Mouse (Mus musculus) stomach, embryonic 16.5 days (tissue): ENCODE results near the gene Gm49711. TPM values are rescaled to one million over a fixed set of nuclear protein-coding genes. Genes with fewer than 3 reads are reported as not detected.

Source experiments
- ATAC-seq: fragments of 200-750 bp; cut with Nextera tagmentation; 2 replicates; pipeline ENCODE4 v1.8.0; 2017; ENCODE audit warnings: moderate number of reproducible peaks, moderate TSS enrichment; ENCODE audit not compliant: insufficient read depth, low FRiP score
- H3K27ac ChIP-seq: fragments of 300-500 bp; sonication (generic); 2 replicates; pipeline ENCODE4 v1.5.1; 2014; ENCODE audit warnings: low read length
- H3K27me3 ChIP-seq: fragments of 300-500 bp; sonication (generic); 2 replicates; pipeline ENCODE4 v1.6.1; 2014; ENCODE audit warnings: low read length, control low read depth, mixed read lengths; ENCODE audit not compliant: control insufficient read depth, insufficient read depth
- H3K36me3 ChIP-seq: fragments of 300-500 bp; sonication (generic); 2 replicates; pipeline ENCODE4 v1.6.1; 2014; ENCODE audit warnings: low read length; ENCODE audit not compliant: control insufficient read depth, insufficient read depth
- H3K4me1 ChIP-seq: fragments of 300-500 bp; sonication (generic); 2 replicates; pipeline ENCODE4 v1.6.1; 2014; ENCODE audit warnings: low read length, control low read depth, mixed read lengths; ENCODE audit not compliant: control insufficient read depth, insufficient read depth
- H3K4me2 ChIP-seq: fragments of 300-500 bp; sonication (generic); 2 replicates; pipeline ENCODE4 v1.6.1; 2014; ENCODE audit warnings: low read depth, low read length, mixed read lengths
- H3K4me3 ChIP-seq: fragments of 300-500 bp; sonication (generic); replicated peaks from 2 replicates; pipeline ENCODE4 v1.5.1; 2014; ENCODE audit warnings: mild to moderate bottlenecking, low read length
- H3K9ac ChIP-seq: fragments of 300-500 bp; sonication (generic); 2 replicates; pipeline ENCODE4 v1.6.1; 2014; ENCODE audit warnings: low read length
- H3K9me3 ChIP-seq: fragments of 300-500 bp; sonication (generic); replicated peaks from 2 replicates; pipeline ENCODE4 v1.6.1; 2016; ENCODE audit warnings: low read length, control low read depth; ENCODE audit not compliant: control insufficient read depth
- WGBS: fragments of 180-500 bp; shearing (Covaris S2); extraction: QIAGEN DNeasy Blood & Tissue Kit; methylation state at CpG from one replicate; pipeline ENCODE4 v1.1.7; 2014; 5-methylcytosine and 5-hydroxymethylcytosine counted together
- polyA plus RNA-seq: library from polyadenylated mRNA; unstranded; fragments of >200 nt; fragmentation: Nextera tagmentation; extraction: Ambion mirVana; gene quantifications from 2 replicates; pipeline ENCODE4 v1.2.1, GENCODE M21; 2015

Gene Gm49711
- polyA plus RNA-seq, 1 experiment from 2014 or later = not detected

DNA sequence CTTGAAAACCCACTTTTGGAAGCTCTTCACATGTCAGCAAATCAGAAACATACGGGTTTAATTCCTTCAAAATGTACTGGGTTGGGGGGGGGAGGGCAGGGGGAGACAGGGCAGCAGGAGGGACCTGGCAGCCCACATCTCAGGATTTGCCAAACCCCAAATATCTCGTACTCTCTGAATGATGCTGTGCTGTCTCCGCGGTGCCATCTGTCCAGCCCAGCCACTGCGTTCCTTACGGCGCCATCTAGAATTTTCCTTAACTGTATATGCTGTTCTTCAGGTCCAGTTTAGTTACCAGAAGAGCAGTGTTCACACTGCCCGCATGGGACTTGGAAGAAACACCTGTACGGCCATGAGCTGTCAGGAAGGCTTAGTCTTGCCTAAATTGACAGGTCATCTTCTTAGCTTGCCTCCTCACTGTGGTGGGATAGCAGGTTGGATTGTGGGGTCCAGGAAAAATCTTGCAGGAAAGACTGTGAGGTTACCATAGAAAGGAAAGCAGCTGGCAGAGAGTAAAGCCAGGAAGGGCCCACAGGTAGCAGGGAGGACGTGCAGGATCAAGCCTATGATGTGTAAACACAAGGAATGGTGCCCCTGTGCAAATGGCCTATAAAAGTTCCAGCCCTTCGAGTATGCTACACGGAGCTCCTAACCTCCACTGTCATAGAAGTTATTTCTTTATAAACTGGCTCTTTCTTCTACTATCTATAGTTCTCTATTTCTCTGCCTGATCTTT lies 89.7 kb downstream of the Gm49711 start:
- H3K9ac ChIP-seq = no peak overlapping the region
- no peak for ATAC-seq
- WGBS = 78% methylated on average over 12 of the region's 12 CpGs
- no peak overlapping the region for H3K27ac ChIP-seq
- H3K36me3 ChIP-seq = no peaks in the 10 kb centered on the region
- no peaks in the 10 kb centered on the region for H3K27me3 ChIP-seq
- H3K9me3 ChIP-seq = no peaks in the 10 kb centered on the region
- no peak overlapping the region for H3K4me2 ChIP-seq
- H3K4me3 ChIP-seq = no peak overlapping the region
- no peaks in the 10 kb centered on the region for H3K4me1 ChIP-seq

DNA sequence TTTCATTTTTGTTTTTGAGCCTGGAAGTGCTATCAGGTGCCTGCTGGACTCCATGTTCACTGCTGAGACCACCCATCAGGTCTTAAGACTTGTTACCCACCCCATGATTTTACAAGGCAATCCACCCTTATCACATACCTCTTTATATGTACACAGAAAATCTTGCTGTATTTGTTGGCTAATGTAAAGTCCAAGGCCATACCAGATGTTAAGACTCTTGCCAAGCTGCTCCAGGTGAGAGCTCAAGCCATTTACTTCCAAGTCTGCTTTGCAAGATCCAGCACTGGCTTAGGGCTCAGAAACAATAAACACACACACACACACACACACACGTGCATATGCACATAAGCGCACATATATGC lies 90.2 kb downstream of the Gm49711 start:
- no peak overlapping the region for H3K27ac ChIP-seq
- WGBS = 78% methylated on average over 2 of the region's 2 CpGs

DNA sequence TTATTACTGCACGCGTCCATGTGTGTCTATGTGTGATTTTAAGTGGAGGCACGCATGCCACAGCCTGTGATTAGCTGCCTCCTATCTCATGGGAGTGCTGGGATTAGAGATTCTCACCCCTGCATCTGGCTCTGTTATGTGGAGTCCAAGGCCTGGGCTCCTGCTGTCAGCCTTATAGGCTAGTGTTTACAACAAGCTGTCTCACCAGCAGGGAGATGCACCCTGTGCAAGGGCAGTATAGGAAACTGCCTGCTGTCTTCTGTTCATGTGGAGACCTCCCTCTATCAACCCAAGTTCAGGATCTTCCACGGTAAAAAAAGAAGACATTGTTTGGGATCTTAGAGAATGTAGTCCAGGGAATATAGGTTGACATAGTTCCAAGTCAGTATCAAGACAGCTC lies 92.9 kb downstream of the Gm49711 start:
- Histone ChIP-seq H3K9ac (no peak overlapping the region), H3K4me1 (no peaks in the 10 kb centered on the region), H3K36me3 (no peaks in the 10 kb centered on the region), H3K27me3 (no peaks in the 10 kb centered on the region), H3K4me3 (no peak overlapping the region), H3K27ac (no peak overlapping the region), H3K4me2 (no peak overlapping the region), H3K9me3 (no peaks in the 10 kb centered on the region)
- WGBS = 71% methylated on average over 4 of the region's 4 CpGs
- no peak for ATAC-seq

More for the DNA sequence above, 90.2 kb downstream of the Gm49711 start:
- Histone ChIP-seq H3K36me3 (no peaks in the 10 kb centered on the region), H3K4me2 (no peak overlapping the region), H3K4me3 (no peak overlapping the region), H3K9ac (no peak overlapping the region), H3K27me3 (no peaks in the 10 kb centered on the region), H3K9me3 (no peaks in the 10 kb centered on the region), H3K4me1 (no peaks in the 10 kb centered on the region)
- ATAC-seq = no peak

DNA sequence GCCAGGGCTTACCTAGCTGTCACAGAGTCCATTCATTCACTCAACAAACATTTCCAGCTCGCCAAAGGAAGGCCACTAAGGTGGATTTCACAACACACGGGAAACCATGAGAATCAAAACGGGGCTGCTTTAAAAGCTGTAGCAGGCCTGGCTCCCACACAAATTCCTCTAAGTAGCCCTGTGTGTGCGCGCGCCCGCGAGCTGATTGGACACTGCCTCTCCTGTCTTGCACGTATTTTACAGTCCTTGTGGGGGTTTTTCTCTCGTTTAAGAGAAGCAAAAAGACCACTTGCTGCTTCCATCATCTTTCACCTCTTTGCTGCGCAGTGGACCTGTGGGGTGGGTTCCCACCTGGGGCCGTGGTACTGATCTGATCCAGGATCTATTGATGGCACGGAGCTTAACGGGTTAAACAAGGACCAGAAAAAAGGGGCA lies 99.9 kb downstream of the Gm49711 start:
- Histone ChIP-seq H3K27me3 (no peaks in the 10 kb centered on the region), H3K9ac (peak overlapping the region; percentile 72), H3K4me1 (peaks cover 14% of the 10 kb centered on the region), H3K9me3 (no peaks in the 10 kb centered on the region), H3K4me3 (peak overlapping the region; percentile 52), H3K36me3 (no peaks in the 10 kb centered on the region), H3K27ac (peak overlapping the region; percentile 14; the same call in 1 of the 2 replicates), H3K4me2 (peak overlapping the region; percentile 92)
- ATAC-seq = peak; percentile 59
- 3% methylated on average over 14 of the region's 14 CpGs for WGBS

- peak; percentile 94 for ATAC-seq
- 1% methylated on average over 30 of the region's 30 CpGs for WGBS
- H3K4me1 ChIP-seq = peaks cover 14% of the 10 kb centered on the region
- no peaks in the 10 kb centered on the region for H3K36me3 ChIP-seq
- H3K4me3 ChIP-seq = peak overlapping the region; percentile 52
- H3K27ac ChIP-seq = peak overlapping the region; percentile 50
- H3K27me3 ChIP-seq = no peaks in the 10 kb centered on the region
- H3K9me3 ChIP-seq = no peaks in the 10 kb centered on the region
- H3K4me2 ChIP-seq = peak overlapping the region; percentile 92
- H3K9ac ChIP-seq = peak overlapping the region; percentile 72
These were observed 100.5 kb downstream of the Gm49711 start for GRCm38 (mm10) chr16:92158461-92159091.

DNA sequence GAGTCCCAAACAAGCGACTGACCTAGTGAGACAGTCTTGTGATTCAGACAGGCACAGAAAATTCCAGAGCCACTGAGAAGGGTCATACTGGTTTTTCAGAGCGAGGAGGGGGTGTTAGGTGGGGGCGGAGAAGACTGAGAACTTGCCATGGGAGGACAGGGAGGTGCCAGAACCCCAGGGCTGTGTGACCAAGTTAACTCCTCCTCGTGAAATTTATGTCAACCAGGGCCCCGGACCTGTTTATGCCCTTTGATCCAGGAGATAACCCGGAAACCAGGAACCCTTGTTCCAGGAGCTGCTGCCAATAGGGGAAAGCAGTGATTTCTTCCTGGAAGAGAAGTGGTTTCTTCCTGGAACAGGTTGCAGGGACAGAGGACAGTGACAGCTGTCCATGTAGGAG lies 101.0 kb downstream of the Gm49711 start:
- peak overlapping the region; percentile 72 for H3K9ac ChIP-seq
- no peaks in the 10 kb centered on the region for H3K27me3 ChIP-seq
- no peaks in the 10 kb centered on the region for H3K36me3 ChIP-seq
- H3K4me3 ChIP-seq = peak overlapping the region; percentile 52
- H3K4me1 ChIP-seq = peaks cover 14% of the 10 kb centered on the region
- H3K27ac ChIP-seq = peak overlapping the region; percentile 50; the same call in 1 of the 2 replicates
- H3K9me3 ChIP-seq = no peaks in the 10 kb centered on the region
- peak overlapping the region; percentile 92 for H3K4me2 ChIP-seq
- 20% methylated on average over 6 of the region's 6 CpGs for WGBS
- ATAC-seq = no peak

GRCm38 (mm10) chr16:92162289-92162688 lies 104.2 kb downstream of the Gm49711 start:
- no peak for ATAC-seq
- 61% methylated on average over 4 of the region's 4 CpGs for WGBS
- H3K36me3 ChIP-seq = no peaks in the 10 kb centered on the region
- no peak overlapping the region for H3K27ac ChIP-seq
- H3K4me1 ChIP-seq = peaks cover 14% of the 10 kb centered on the region
- H3K4me3 ChIP-seq = no peak overlapping the region
- no peaks in the 10 kb centered on the region for H3K9me3 ChIP-seq
- no peak overlapping the region for H3K4me2 ChIP-seq
- no peak overlapping the region for H3K9ac ChIP-seq
- no peaks in the 10 kb centered on the region for H3K27me3 ChIP-seq

- Histone ChIP-seq H3K27ac (no peak overlapping the region), H3K9ac (no peak overlapping the region), H3K36me3 (no peaks in the 10 kb centered on the region), H3K4me2 (no peak overlapping the region), H3K27me3 (no peaks in the 10 kb centered on the region), H3K4me3 (no peak overlapping the region), H3K9me3 (no peaks in the 10 kb centered on the region), H3K4me1 (0 out of 2 replicates have a peak, but pooled peaks cover 4% of the 10 kb centered on the region)
- no peak for ATAC-seq
- 70% methylated on average over 4 of the region's 4 CpGs for WGBS
These were observed 105.4 kb downstream of the Gm49711 start for GRCm38 (mm10) chr16:92163545-92163944.

GRCm38 (mm10) chr16:92176052-92176451 lies 117.9 kb downstream of the Gm49711 start:
- Histone ChIP-seq H3K27me3 (no peaks in the 10 kb centered on the region), H3K36me3 (no peaks in the 10 kb centered on the region), H3K9me3 (no peaks in the 10 kb centered on the region), H3K9ac (no peak overlapping the region), H3K4me3 (no peak overlapping the region), H3K27ac (no peak overlapping the region), H3K4me1 (no peaks in the 10 kb centered on the region), H3K4me2 (no peak overlapping the region)
- WGBS = 88% methylated on average over 1 of the region's 1 CpGs
- no peak for ATAC-seq
